Mouse (Mus musculus) heart, adult 2 months (tissue): ENCODE data around the gene Aldoc.

ENCODE experiments used
- CTCF ChIP-seq: fragments of 200-600 bp; IDR thresholded peaks from 2 replicates; pipeline ENCODE4 v1.8.1; 2022; ENCODE audit warnings: antibody characterized with exemption, mild to moderate bottlenecking, moderate library complexity
- POLR2A ChIP-seq: fragments of 200-500 bp; IDR thresholded peaks from 2 replicates; pipeline ENCODE4 v1.6.1; 2011; ENCODE audit warnings: mild to moderate bottlenecking, low read depth, low read length, control low read depth; ENCODE audit not compliant: insufficient read depth

GRCm38 (mm10) chr11:78327634-78328511, 5.1 kb downstream of the Aldoc start, which contains the start of gene Pigs:
- no peak for TF ChIP-seq CTCF
- TF ChIP-seq POLR2A: peak; percentile 78
